Mouse (Mus musculus) Muller cell, postnatal 12 days (primary cell): Measurements from ENCODE around the gene Klk7.

ENCODE experiments used
- DNase-seq: peaks from one replicate; pipeline ENCODE4 v3.0.0-alpha.2; 2015; ENCODE audit errors: inconsistent ontology term

Gene Klk7

DNA sequence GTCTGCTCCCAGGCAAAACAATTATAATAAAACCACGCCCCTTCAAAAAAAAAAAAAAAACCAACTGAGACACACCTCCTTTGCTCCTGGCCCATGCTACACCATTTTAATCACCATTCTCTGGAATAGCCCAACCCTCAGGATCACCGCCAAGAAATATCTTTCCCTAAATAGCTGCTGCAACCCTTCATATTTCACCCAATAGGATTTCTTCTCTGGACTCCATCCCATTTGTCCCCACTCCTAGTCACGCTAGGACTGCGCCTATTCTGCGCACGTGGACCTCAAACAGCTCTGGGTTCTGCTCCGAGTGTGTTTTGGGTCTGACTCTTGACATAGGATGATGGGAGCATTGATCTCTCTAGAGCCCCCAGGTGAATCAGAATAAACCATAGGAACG is 14.7 kb upstream of the Klk7 start:
- no peak for DNase-seq

- DNase-seq, result peak; percentile 24
Measured at GRCm38 (mm10) chr7:43797333-43797769, 13.7 kb upstream of the Klk7 start, which contains the start of gene Klk8. Klk8 (plus strand) TSS chr7:43797577.

GRCm38 (mm10) chr7:43797844-43798462 is 13.1 kb upstream of the Klk7 start:
- no peak for DNase-seq

DNA sequence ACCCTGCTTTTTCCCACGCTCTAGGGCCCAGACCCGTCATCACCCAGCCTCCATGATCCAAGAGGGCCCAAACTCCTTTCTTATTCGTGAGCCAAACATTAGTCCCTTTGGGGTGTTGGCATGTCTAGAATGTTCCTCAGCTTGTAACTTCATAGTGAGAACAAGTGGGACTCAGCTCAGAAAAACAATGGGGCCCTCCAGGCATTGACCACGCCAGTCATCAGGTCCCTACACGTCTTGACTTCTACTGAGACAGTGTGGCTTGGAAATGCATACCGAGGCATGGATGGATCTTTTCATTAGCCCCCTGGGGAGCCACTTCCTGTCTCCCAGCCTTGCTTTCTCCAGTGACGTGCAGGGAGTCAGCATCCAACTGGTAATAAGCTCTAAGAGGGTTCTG is 11.2 kb upstream of the Klk7 start:
- DNase-seq, result no peak

DNA sequence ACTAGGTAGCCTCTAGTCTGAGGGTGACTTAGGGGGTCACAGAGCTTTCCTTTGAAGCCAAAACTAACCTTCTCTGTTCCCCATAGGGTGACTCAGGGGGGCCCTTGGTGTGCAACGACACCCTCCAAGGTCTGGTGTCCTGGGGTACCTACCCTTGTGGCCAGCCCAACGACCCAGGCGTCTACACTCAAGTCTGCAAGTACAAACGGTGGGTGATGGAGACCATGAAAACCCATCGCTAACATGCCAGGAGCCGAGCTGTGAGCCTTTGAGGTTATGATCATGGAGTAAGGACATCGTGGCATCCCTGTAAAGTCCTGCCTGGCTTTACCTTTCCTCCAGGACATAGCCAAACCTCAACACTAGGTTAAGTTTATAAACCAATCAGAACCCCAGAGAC is 4.1 kb downstream of the Klk7 start:
- DNase-seq, result no peak

GRCm38 (mm10) chr7:43816746-43817145 is 5.7 kb downstream of the Klk7 start:
- DNase-seq, result no peak

DNA sequence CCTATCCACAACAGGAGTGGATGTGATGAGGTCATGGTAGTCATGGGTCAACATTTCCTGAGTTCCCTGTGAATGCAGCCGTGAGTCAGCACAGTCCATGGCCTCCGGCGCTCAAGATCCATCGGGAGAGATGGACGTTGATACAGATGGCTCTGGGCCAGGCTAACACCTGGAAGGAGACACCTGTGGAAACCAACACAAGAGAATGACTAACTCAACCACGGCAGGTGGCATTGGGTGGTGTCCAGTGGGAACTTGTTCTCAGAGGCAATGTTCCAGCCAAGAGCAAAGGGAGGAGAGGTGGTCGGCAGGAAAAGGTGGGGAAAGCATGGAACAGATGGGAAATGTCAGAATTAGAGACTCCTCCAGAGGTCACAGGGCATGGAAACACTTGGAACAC is 10.5 kb downstream of the Klk7 start:
- no peak for DNase-seq

GRCm38 (mm10) chr7:43824199-43824598 is 13.1 kb downstream of the Klk7 start, which contains the start of gene Klk6:
Klk6 (plus strand) TSS chr7:43824499.
- no peak for DNase-seq

DNA sequence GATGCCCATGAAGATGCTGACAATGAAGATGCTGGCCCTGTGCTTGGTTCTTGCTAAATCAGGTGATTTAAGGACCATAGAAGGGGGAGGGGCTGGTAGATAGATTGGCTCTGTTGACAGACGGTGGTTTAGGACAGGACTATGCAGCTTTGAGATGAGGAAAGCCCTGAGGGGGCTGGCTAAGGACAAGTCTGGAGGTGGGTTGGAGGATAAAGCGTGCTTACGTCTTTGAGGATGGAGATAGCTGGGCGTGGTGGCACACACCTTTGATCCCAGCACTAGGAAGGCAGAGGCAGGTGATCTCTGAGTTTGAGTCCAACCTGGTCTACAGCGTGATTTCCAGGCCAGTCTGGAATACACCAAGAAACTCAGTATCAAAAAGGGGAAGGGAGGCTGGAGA is 15.0 kb downstream of the Klk7 start:
- no peak for DNase-seq

DNA sequence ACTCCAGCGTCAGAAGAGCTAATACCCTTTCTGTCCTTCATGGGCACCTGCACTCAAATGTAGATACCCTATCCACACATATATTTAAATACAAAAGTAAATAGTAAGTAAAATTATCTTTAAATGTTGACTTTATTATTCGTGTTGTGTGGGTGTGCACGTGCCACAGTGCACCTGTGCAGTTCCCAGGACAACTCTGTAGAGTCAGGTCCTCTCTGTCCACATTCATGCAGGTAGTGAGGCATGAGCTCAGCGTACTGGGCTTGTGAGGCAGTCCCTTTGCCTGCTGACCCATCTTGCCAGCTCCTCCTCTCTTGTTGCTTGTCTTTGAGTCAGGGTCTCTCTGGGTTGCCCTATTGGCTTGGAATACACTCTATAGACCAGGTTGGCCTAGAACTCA is 16.6 kb downstream of the Klk7 start:
- DNase-seq, result no peak

GRCm38 (mm10) chr7:43829006-43829405 is 17.9 kb downstream of the Klk7 start:
- DNase-seq, result no peak

- DNase-seq, result no peak
Measured at GRCm38 (mm10) chr7:43841701-43842100, 30.6 kb downstream of the Klk7 start, which contains the start of gene Klk5. Klk5 (plus strand) TSS chr7:43841971.

GRCm38 (mm10) chr7:43843801-43844200 is 32.7 kb downstream of the Klk7 start:
- no peak for DNase-seq

DNA sequence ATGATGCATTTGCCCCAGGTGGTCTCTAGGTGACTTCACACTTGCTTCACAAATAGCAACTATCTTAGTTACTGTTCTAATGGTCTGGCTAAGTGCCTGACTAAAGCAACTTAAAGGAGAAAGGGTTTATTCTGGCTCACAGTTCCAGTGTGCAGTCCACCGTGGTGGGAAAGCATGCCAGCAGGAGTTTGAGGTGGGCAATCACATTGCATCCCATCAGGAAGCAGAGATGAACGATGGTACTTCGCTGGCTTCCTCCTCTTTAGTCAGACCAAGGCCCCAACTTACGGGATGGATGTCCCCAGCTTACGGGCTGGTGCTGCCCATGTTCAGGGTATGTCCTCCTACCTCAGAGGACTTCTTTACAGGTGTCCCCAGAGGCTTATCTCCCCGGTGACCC is 40.5 kb downstream of the Klk7 start:
- no peak for DNase-seq

GRCm38 (mm10) chr7:43854642-43855380 is 43.7 kb downstream of the Klk7 start:
- DNase-seq, result no peak

- DNase-seq, result no peak
Measured at GRCm38 (mm10) chr7:43855709-43856108, 44.6 kb downstream of the Klk7 start.

DNA sequence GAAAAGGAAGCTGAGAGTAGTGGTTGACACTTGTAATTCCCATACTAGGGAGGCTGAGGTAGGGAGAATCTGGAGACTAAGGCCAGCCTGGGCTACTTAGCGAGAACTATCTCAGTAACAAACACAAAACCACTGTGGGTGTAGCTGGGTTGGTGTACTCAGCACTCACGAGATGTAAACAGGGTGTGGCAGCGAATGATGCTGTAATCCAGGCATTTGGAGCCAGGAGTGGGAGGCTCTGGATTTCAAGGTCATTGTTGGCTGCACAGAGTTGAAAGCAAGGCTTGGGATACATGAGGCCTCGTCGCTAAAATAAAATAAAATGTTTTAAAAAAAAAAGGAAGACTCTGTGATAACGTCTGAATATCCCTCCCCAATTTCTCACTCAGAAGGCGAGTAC is 45.2 kb downstream of the Klk7 start:
- DNase-seq, result no peak

GRCm38 (mm10) chr7:43857501-43857900 is 46.4 kb downstream of the Klk7 start:
- no peak for DNase-seq

GRCm38 (mm10) chr7:43860411-43860810 is 49.3 kb downstream of the Klk7 start:
- no peak for DNase-seq
